Mouse (Mus musculus) limb, embryonic 14.5 days (tissue): ENCODE measurements around the gene Arl4d. TPM values are rescaled to one million over a fixed set of nuclear protein-coding genes. Genes with fewer than 3 reads are reported as not detected.
"Not testable (repeated sequence)": the region's sequence is repeated elsewhere in the genome, so short reads cannot be mapped to it uniquely, and the experiment has no call there.

Experiments used
- ATAC-seq: fragments of 200-750 bp; cut with Nextera tagmentation; 2 replicates; pipeline ENCODE4 v1.8.0; 2017; ENCODE audit warnings: low read depth, moderate number of reproducible peaks, moderate TSS enrichment; ENCODE audit not compliant: low FRiP score
- DNase-seq: peaks from one replicate; pipeline ENCODE4 v3.0.0-alpha.2; 2015; ENCODE audit warnings: low spot score
- H3K27ac ChIP-seq: fragments of 300-500 bp; sonication (generic); replicated peaks from 2 replicates; pipeline ENCODE4 v1.5.1; 2014; ENCODE audit warnings: low read depth, mild to moderate bottlenecking, low read length, moderate library complexity, mixed read lengths
- H3K27me3 ChIP-seq: fragments of 300-500 bp; sonication (generic); 2 replicates; pipeline ENCODE4 v1.6.1; 2014; ENCODE audit warnings: low read length, mixed read lengths; ENCODE audit not compliant: control insufficient read depth, insufficient read depth
- H3K36me3 ChIP-seq: fragments of 300-500 bp; sonication (generic); 2 replicates; pipeline ENCODE4 v1.6.1; 2014; ENCODE audit warnings: mild to moderate bottlenecking, low read length, moderate library complexity, mixed read lengths; ENCODE audit not compliant: control insufficient read depth, insufficient read depth
- H3K4me1 ChIP-seq: fragments of 300-500 bp; sonication (generic); 2 replicates; pipeline ENCODE4 v1.6.1; 2014; ENCODE audit warnings: antibody characterized with exemption, low read length, mixed read lengths; ENCODE audit not compliant: control insufficient read depth, insufficient read depth
- H3K4me2 ChIP-seq: fragments of 300-500 bp; sonication (generic); replicated peaks from 2 replicates; pipeline ENCODE4 v1.6.1; 2014; ENCODE audit warnings: low read depth, mild to moderate bottlenecking, low read length, moderate library complexity; ENCODE audit not compliant: severe bottlenecking
- H3K4me3 ChIP-seq: fragments of 300-500 bp; sonication (generic); replicated peaks from 2 replicates; pipeline ENCODE4 v1.5.1; 2014; ENCODE audit warnings: low read length
- H3K9ac ChIP-seq: fragments of 300-500 bp; sonication (generic); 2 replicates; pipeline ENCODE4 v1.6.1; 2014; ENCODE audit warnings: mild to moderate bottlenecking, low read depth, low read length, moderate library complexity; ENCODE audit not compliant: severe bottlenecking
- H3K9me3 ChIP-seq: fragments of 300-500 bp; sonication (generic); 2 replicates; pipeline ENCODE4 v1.6.1; 2016; ENCODE audit warnings: low read length; ENCODE audit not compliant: control insufficient read depth
- POLR2A ChIP-seq: fragments of 200-500 bp; IDR thresholded peaks from 2 replicates; pipeline ENCODE4 v1.8.0; 2012; ENCODE audit warnings: inconsistent platforms, mild to moderate bottlenecking, moderate library complexity, borderline replicate concordance; ENCODE audit not compliant: insufficient read depth, insufficient read length; ENCODE audit errors: extremely low read depth
- WGBS: fragments of 180-500 bp; shearing (Covaris S2); extraction: QIAGEN DNeasy Blood & Tissue Kit; methylation state at CpG from one replicate; pipeline ENCODE4 v1.1.7; 2014; 5-methylcytosine and 5-hydroxymethylcytosine counted together
- polyA plus RNA-seq, 2 experiments: library from polyadenylated mRNA; depleted of rRNA in 1 of 2; stranded (reverse) in 1 of 2; unstranded in 1 of 2; fragments of >200 nt; fragmentation: Nextera tagmentation in 1 of 2; extraction: Ambion mirVana in 1 of 2; gene quantifications; 2 replicates each; pipeline versions ENCODE4 v1.2.1 to v1.2.3; 2012 to 2014

Arl4d gene
- polyA plus RNA-seq, 2 experiments, result 3.6 to 4.2 TPM

- peak; percentile 6; the same call in 1 of the 2 replicates for ATAC-seq
- DNase-seq, result no peak
- H3K4me3 ChIP-seq, result peak overlapping the region; percentile 56
- no peaks in the 10 kb centered on the region for H3K4me1 ChIP-seq
- peak overlapping the region; percentile 99 for H3K27ac ChIP-seq
- no peak for TF ChIP-seq POLR2A
- H3K9me3 ChIP-seq, result no peaks in the 10 kb centered on the region
- H3K9ac ChIP-seq, result peak overlapping the region; percentile 66
- no peaks in the 10 kb centered on the region for H3K27me3 ChIP-seq
- H3K4me2 ChIP-seq, result peak overlapping the region; percentile 70
- H3K36me3 ChIP-seq, result peaks cover 4% of the 10 kb centered on the region; the same call in 1 of the 2 replicates
- 5% methylated on average over 8 of the region's 8 CpGs for WGBS
Measured at GRCm38 (mm10) chr11:101626649-101626994, 38.7 kb upstream of the Arl4d start.

- Histone ChIP-seq H3K4me1 (no peaks in the 10 kb centered on the region), H3K9me3 (no peaks in the 10 kb centered on the region), H3K27ac (peak within 1 kb of the TSS; percentile 99), H3K9ac (peak within 1 kb of the TSS; percentile 72), H3K27me3 (no peaks in the 10 kb centered on the region), H3K36me3 (peaks cover 7% of the 10 kb centered on the region; the same call in 1 of the 2 replicates), H3K4me3 (peak within 1 kb of the TSS; percentile 56), H3K4me2 (peak within 1 kb of the TSS; percentile 70)
- DNase-seq (peak; percentile 90), ATAC-seq (peak; percentile 91)
- WGBS, result under 1% methylated on average over 33 of the region's 34 CpGs
- peak; percentile 63; the same call in 1 of the 2 replicates for TF ChIP-seq POLR2A
Measured at GRCm38 (mm10) chr11:101626995-101627856, 38.1 kb upstream of the Arl4d start, which contains the start of gene Rdm1. Gene Rdm1, plus strand, starts transcription at chr11:101627195.

- peak; percentile 56; the same call in 1 of the 2 replicates for TF ChIP-seq POLR2A
- H3K27ac ChIP-seq, result peak overlapping the region; percentile 98
- ATAC-seq, result peak; percentile 44
- H3K4me1 ChIP-seq, result no peaks in the 10 kb centered on the region
- no peaks in the 10 kb centered on the region for H3K27me3 ChIP-seq
- DNase-seq, result peak; percentile 96
- peak overlapping the region; percentile 72 for H3K9ac ChIP-seq
- H3K36me3 ChIP-seq, result peaks cover 10% of the 10 kb centered on the region; the same call in 1 of the 2 replicates
- peak overlapping the region; percentile 56 for H3K4me3 ChIP-seq
- 1% methylated on average over 33 of the region's 33 CpGs for WGBS
- peak overlapping the region; percentile 70 for H3K4me2 ChIP-seq
- H3K9me3 ChIP-seq, result no peaks in the 10 kb centered on the region
Measured at GRCm38 (mm10) chr11:101627857-101628559, 37.3 kb upstream of the Arl4d start.

GRCm38 (mm10) chr11:101628733-101629417 is 36.5 kb upstream of the Arl4d start:
- Histone ChIP-seq H3K9ac (peak overlapping the region; percentile 72; the same call in 1 of the 2 replicates), H3K27ac (peak overlapping the region; percentile 98; the same call in 1 of the 2 replicates), H3K4me3 (peak overlapping the region; percentile 56), H3K4me2 (peak overlapping the region; percentile 70), H3K36me3 (peaks cover 16% of the 10 kb centered on the region; the same call in 1 of the 2 replicates)
- not testable (repeated sequence) for H3K4me1 ChIP-seq, H3K27me3 ChIP-seq, H3K9me3 ChIP-seq, ATAC-seq, DNase-seq
- 70% methylated on average over 4 of the region's 5 CpGs for WGBS

GRCm38 (mm10) chr11:101635660-101636059 is 29.7 kb upstream of the Arl4d start:
- H3K27ac ChIP-seq, result no peak overlapping the region
- H3K9ac ChIP-seq, result no peak overlapping the region
- H3K9me3 ChIP-seq, result no peaks in the 10 kb centered on the region
- peaks cover 34% of the 10 kb centered on the region for H3K36me3 ChIP-seq
- H3K4me1 ChIP-seq, result no peaks in the 10 kb centered on the region
- TF ChIP-seq POLR2A, result no peak
- WGBS, result 82% methylated on average over 10 of the region's 10 CpGs
- ATAC-seq, result no peak
- no peak overlapping the region for H3K4me3 ChIP-seq
- H3K27me3 ChIP-seq, result no peaks in the 10 kb centered on the region
- no peak for DNase-seq
- no peak overlapping the region for H3K4me2 ChIP-seq
